Mouse (Mus musculus): ENCODE results near the gene Pibf1. TPM values are rescaled to one million over a fixed set of nuclear protein-coding genes. Genes with fewer than 3 reads are reported as not detected.

Pibf1 gene
- total RNA-seq, 2 experiments from 2014 or later, result 7.3 to 9.6 TPM

Other genes starting within 250 kb of the Pibf1 start
- gene Rpl36a-ps1, start 105.1 kb upstream of the Pibf1 start, total RNA-seq (2015; ENCODE audit: low replicate concordance), result 5.6 TPM in 1 of 2 replicates, not detected in the other
- gene Rpl36a-ps1, start 105.1 kb upstream of the Pibf1 start, total RNA-seq (2017; ENCODE audit: low replicate concordance), result 2.1 and 11.4 TPM in 2 replicates
- 35.5 and 49.0 TPM in 2 replicates for gene Mzt1, start 53.3 kb upstream of the Pibf1 start, total RNA-seq (2015; ENCODE audit: low replicate concordance)
- 28.9 and 33.7 TPM in 2 replicates for gene Mzt1, start 53.3 kb upstream of the Pibf1 start, total RNA-seq (2017; ENCODE audit: low replicate concordance)
- gene Bora, start 53.2 kb upstream of the Pibf1 start, total RNA-seq (2015; ENCODE audit: low replicate concordance), result 11.9 and 12.5 TPM in 2 replicates
- 11.4 and 11.5 TPM in 2 replicates for gene Bora, start 53.2 kb upstream of the Pibf1 start, total RNA-seq (2017; ENCODE audit: low replicate concordance)
- 7.3 and 12.7 TPM in 2 replicates for gene Dis3, start 346 bp downstream of the Pibf1 start, total RNA-seq (2015; ENCODE audit: low replicate concordance)
- gene Dis3, start 346 bp downstream of the Pibf1 start, total RNA-seq (2017; ENCODE audit: low replicate concordance), result 8.9 and 9.8 TPM in 2 replicates
- gene Klf5, start 199.3 kb downstream of the Pibf1 start, total RNA-seq (2015; ENCODE audit: low replicate concordance), result 6.0 and 10.0 TPM in 2 replicates
- gene Klf5, start 199.3 kb downstream of the Pibf1 start, total RNA-seq (2017; ENCODE audit: low replicate concordance), result 0.94 and 4.5 TPM in 2 replicates

Measured in erythroblast, adult 5-6 weeks (primary cell).